Mouse (Mus musculus) thymus, adult 2 months (tissue): ENCODE results near the gene Erc2.

Source experiments
- CTCF ChIP-seq: fragments of 200-500 bp; IDR thresholded peaks from 2 replicates; pipeline ENCODE4 v1.5.1; 2012; ENCODE audit warnings: mild to moderate bottlenecking, control low read depth, low read length, moderate library complexity, borderline replicate concordance; ENCODE audit not compliant: control insufficient read depth, poor library complexity, insufficient read depth; ENCODE audit errors: extremely low read depth
- POLR2A ChIP-seq: fragments of 200-500 bp; IDR thresholded peaks from 2 replicates; pipeline ENCODE4 v1.6.1; 2012; ENCODE audit warnings: mild to moderate bottlenecking, low read length, control low read depth, moderate library complexity; ENCODE audit not compliant: control insufficient read depth, poor library complexity, insufficient read depth; ENCODE audit errors: extremely low read depth

DNA sequence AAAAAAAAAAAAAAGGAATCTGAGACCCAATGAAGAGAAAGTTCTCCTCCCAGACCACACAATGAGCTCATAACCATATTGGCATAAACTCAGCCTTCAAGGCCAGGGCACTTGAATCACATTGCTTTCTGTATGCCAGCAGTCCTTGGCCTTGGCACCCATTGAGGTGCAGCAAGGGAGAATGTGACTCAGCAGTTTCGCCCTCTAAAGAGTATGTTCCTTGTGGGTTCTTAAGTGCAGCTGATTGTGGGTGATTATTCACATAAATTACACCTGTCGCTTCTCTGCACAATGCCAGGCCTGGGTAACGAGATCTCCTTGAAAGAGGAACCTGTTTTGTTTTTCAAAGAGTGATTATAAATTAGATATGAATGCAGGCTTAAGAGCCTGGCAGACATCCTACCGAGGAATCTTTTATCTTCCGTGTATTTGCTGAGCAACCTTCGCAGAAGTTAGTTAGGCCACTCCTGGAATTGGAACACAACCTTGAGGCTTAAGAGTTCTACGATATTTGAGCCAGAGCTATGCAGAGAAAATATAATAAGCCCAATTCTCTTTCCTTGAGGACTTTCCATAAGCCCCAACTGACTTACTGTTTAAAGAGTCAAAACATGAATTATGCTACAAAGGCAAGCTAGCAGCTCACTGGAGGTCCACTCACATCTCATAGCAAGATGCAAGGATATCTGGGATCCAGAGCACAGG lies 834.3 kb downstream of the Erc2 start:
- TF ChIP-seq CTCF (no peak), POLR2A (no peak)
